Mouse (Mus musculus): ENCODE data around the gene Ube3c. TPM values are rescaled to one million over a fixed set of nuclear protein-coding genes. Genes with fewer than 3 reads are reported as not detected.
"Not testable (repeated sequence)": the region's sequence is repeated elsewhere in the genome, so short reads cannot be mapped to it uniquely, and the experiment has no call there.

The Ube3c gene
- total RNA-seq (2015), result 21.1 and 27.0 TPM in 2 replicates
- total RNA-seq (2017), result 22.1 and 26.3 TPM in 2 replicates

GRCm38 (mm10) chr5:29568848-29569377, at the start of gene Ube3c:
TSS of gene Ube3c (plus strand) at chr5:29569242.
- ATAC-seq (ENCODE audit: poor library complexity, severe bottlenecking), result peak; percentile 96

GRCm38 (mm10) chr5:29560111-29560510, 8.9 kb upstream of the Ube3c start:
- no peak for ATAC-seq (ENCODE audit: poor library complexity, severe bottlenecking)

GRCm38 (mm10) chr5:29560667-29561066, 8.4 kb upstream of the Ube3c start:
- no peak for ATAC-seq (ENCODE audit: poor library complexity, severe bottlenecking)

- peak; percentile 53 for ATAC-seq (ENCODE audit: poor library complexity, severe bottlenecking)
Measured at GRCm38 (mm10) chr5:29569378-29570280, 587 bp downstream of the Ube3c start.

GRCm38 (mm10) chr5:29574286-29574685, 5.2 kb downstream of the Ube3c start:
- ATAC-seq (ENCODE audit: poor library complexity, severe bottlenecking), result not testable (repeated sequence)

GRCm38 (mm10) chr5:29575085-29575484, 6.0 kb downstream of the Ube3c start:
- no peak for ATAC-seq (ENCODE audit: poor library complexity, severe bottlenecking)

GRCm38 (mm10) chr5:29577795-29578631, 9.0 kb downstream of the Ube3c start:
- ATAC-seq (ENCODE audit: poor library complexity, severe bottlenecking), result no peak

- no peak for ATAC-seq (ENCODE audit: poor library complexity, severe bottlenecking)
Measured at GRCm38 (mm10) chr5:29583880-29584595, 15.0 kb downstream of the Ube3c start.

GRCm38 (mm10) chr5:29592161-29592560, 23.1 kb downstream of the Ube3c start:
- not testable (repeated sequence) for ATAC-seq (ENCODE audit: poor library complexity, severe bottlenecking)

- ATAC-seq (ENCODE audit: poor library complexity, severe bottlenecking), result no peak
Measured at GRCm38 (mm10) chr5:29606546-29606945, 37.5 kb downstream of the Ube3c start.

GRCm38 (mm10) chr5:29625610-29626009, 56.6 kb downstream of the Ube3c start:
- ATAC-seq (ENCODE audit: poor library complexity, severe bottlenecking), result no peak

GRCm38 (mm10) chr5:29629941-29630340, 60.9 kb downstream of the Ube3c start:
- ATAC-seq (ENCODE audit: poor library complexity, severe bottlenecking), result no peak

- no peak for ATAC-seq (ENCODE audit: poor library complexity, severe bottlenecking)
Measured at GRCm38 (mm10) chr5:29631711-29632110, 62.7 kb downstream of the Ube3c start.

GRCm38 (mm10) chr5:29636298-29636697, 67.3 kb downstream of the Ube3c start:
- no peak for ATAC-seq (ENCODE audit: poor library complexity, severe bottlenecking)

GRCm38 (mm10) chr5:29636884-29637283, 67.8 kb downstream of the Ube3c start:
- ATAC-seq (ENCODE audit: poor library complexity, severe bottlenecking), result no peak

GRCm38 (mm10) chr5:29641124-29641884, 72.3 kb downstream of the Ube3c start:
- no peak for ATAC-seq (ENCODE audit: poor library complexity, severe bottlenecking)

- ATAC-seq (ENCODE audit: poor library complexity, severe bottlenecking), result no peak
Measured at GRCm38 (mm10) chr5:29651696-29652095, 82.7 kb downstream of the Ube3c start.

- ATAC-seq (ENCODE audit: poor library complexity, severe bottlenecking), result no peak
Measured at GRCm38 (mm10) chr5:29657590-29658339, 88.7 kb downstream of the Ube3c start.

- ATAC-seq (ENCODE audit: poor library complexity, severe bottlenecking), result not testable (repeated sequence)
Measured at GRCm38 (mm10) chr5:29661246-29661645, 92.2 kb downstream of the Ube3c start.

All from megakaryocyte, adult 5-6 weeks (primary cell).